Mouse (Mus musculus) left cerebral cortex, adult 2 months (tissue): ENCODE data around the gene Tril. TPM values are rescaled to one million over a fixed set of nuclear protein-coding genes. Genes with fewer than 3 reads are reported as not detected.
A peak's percentile ranks its signal among the peaks of the same experiment; 100 is the strongest.

ENCODE experiments used
- DNase-seq, 2 experiments: peaks; one replicate each; pipeline ENCODE4 v3.0.0; 2021 to 2022; ENCODE audit warnings: low spot score in 2 of 2, mixed read lengths in 1 of 2; ENCODE audit errors: extremely low spot score in 1 of 2
- H3K27ac ChIP-seq: fragments of 200-600 bp; 2 replicates; pipeline ENCODE4 v1.8.1; 2022
- H3K4me3 ChIP-seq: fragments of 200-600 bp; 2 replicates; pipeline ENCODE4 v1.8.1; 2022
- CTCF ChIP-seq: fragments of 200-600 bp; IDR thresholded peaks from 2 replicates; pipeline ENCODE4 v1.8.1; 2022; ENCODE audit warnings: antibody characterized with exemption, mild to moderate bottlenecking, moderate library complexity
- intact Hi-C: fragments of 180-260 bp; cut with DNase I; formaldehyde crosslinking; loops from one replicate; pipeline ENCODE4 v1.15.1; 2025
- total RNA-seq, 2 experiments: library from RNA; stranded (reverse); gene quantifications; 2 replicates each; pipeline ENCODE4 v1.2.3; 2021

Tril gene
- total RNA-seq, 2 experiments from 2014 or later: 29.0 to 36.4 TPM

- no peak overlapping the region for H3K27ac ChIP-seq
- TF ChIP-seq CTCF: no peak
- DNase-seq: no peak
- no peak overlapping the region for H3K4me3 ChIP-seq
- intact Hi-C loops: no loop called here
These were observed 16.5 kb downstream of the Tril start for GRCm38 (mm10) chr6:53804145-53804544.

DNA sequence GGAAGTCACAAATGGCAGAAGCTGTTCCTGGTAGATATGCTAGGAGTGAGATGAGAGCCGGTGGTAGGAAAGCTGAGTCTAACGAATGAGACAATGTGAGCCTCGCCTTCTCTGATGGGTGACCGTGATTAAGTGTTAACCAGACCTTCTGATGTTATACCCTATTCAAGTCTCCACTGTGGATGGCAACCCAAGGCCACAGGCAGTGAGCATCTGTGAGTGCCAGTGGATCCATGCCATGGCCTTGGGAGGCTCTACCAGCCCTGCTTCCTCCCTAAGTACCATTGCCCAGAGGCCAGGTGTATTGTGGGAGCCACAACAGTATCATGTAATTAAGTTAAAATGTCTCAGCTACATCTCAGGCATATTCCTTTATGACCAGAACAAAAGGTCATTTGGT, 17.1 kb downstream of the Tril start:
- no peak for TF ChIP-seq CTCF
- Histone ChIP-seq H3K27ac (no peak overlapping the region), H3K4me3 (no peak overlapping the region)
- intact Hi-C loops: no loop called here
- no peak for DNase-seq

- no peak for DNase-seq
- Histone ChIP-seq H3K27ac (peak overlapping the region; percentile 67; the same call in 1 of the 2 replicates), H3K4me3 (no peak overlapping the region)
- intact Hi-C loops: no loop called here
- no peak for TF ChIP-seq CTCF
These were observed 18.7 kb downstream of the Tril start for GRCm38 (mm10) chr6:53801893-53802286.

GRCm38 (mm10) chr6:53801269-53801892, 19.2 kb downstream of the Tril start:
- Histone ChIP-seq H3K27ac (0 out of 2 replicates have a peak overlapping the region, but pooled peaks have one; percentile 34), H3K4me3 (no peak overlapping the region)
- intact Hi-C loops: no loop called here
- TF ChIP-seq CTCF: no peak
- DNase-seq: no peak

DNA sequence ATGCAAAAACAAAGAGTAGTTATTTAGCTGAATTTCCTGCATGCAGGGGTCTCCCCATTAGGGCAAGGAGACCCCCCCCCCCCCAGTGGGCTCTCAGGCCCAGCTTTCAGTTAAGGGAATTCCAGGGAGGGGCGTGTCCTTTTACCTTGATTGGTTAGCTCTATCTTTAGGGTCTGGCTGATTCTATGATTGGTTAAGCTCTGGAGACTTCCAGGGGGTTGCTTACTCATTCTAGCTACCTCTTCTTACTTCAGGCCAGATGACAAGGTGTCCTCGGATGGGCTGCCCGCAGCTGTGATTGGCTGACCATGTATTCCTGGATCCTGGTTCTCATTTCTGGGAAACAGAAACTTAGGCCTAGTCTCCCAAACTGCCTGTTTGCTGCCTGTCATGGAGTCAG, 21.8 kb downstream of the Tril start:
- no peak overlapping the region for H3K27ac ChIP-seq
- H3K4me3 ChIP-seq: no peak overlapping the region
- intact Hi-C loops: loop anchor here (5.0 kb wide), 1 partner anchor 428 kb away; no protein-coding TSS in a partner anchor
- no peak for TF ChIP-seq CTCF
- DNase-seq: no peak

- intact Hi-C loops: loop anchor here (1.0 to 5.0 kb wide), 2 partner anchors 162 to 430 kb away; no protein-coding TSS in a partner anchor
These were observed 23.8 kb downstream of the Tril start for GRCm38 (mm10) chr6:53796835-53797234.

GRCm38 (mm10) chr6:53795788-53796187, 24.8 kb downstream of the Tril start:
- DNase-seq: no peak
- TF ChIP-seq CTCF: peak; percentile 61
- Histone ChIP-seq H3K4me3 (no peak overlapping the region), H3K27ac (no peak overlapping the region)
- intact Hi-C loops: loop anchor here (5.0 kb wide), 1 partner anchor 432 kb away; no protein-coding TSS in a partner anchor

More at GRCm38 (mm10) chr6:53796835-53797234, 23.8 kb downstream of the Tril start:
- no peak for TF ChIP-seq CTCF
- H3K27ac ChIP-seq: no peak overlapping the region
- no peak for DNase-seq
- H3K4me3 ChIP-seq: no peak overlapping the region

GRCm38 (mm10) chr6:53795078-53795477, 25.6 kb downstream of the Tril start:
- TF ChIP-seq CTCF: no peak
- Histone ChIP-seq H3K4me3 (no peak overlapping the region), H3K27ac (no peak overlapping the region)
- intact Hi-C loops: loop anchor here (5.0 kb wide), 1 partner anchor 432 kb away; no protein-coding TSS in a partner anchor
- no peak for DNase-seq

DNA sequence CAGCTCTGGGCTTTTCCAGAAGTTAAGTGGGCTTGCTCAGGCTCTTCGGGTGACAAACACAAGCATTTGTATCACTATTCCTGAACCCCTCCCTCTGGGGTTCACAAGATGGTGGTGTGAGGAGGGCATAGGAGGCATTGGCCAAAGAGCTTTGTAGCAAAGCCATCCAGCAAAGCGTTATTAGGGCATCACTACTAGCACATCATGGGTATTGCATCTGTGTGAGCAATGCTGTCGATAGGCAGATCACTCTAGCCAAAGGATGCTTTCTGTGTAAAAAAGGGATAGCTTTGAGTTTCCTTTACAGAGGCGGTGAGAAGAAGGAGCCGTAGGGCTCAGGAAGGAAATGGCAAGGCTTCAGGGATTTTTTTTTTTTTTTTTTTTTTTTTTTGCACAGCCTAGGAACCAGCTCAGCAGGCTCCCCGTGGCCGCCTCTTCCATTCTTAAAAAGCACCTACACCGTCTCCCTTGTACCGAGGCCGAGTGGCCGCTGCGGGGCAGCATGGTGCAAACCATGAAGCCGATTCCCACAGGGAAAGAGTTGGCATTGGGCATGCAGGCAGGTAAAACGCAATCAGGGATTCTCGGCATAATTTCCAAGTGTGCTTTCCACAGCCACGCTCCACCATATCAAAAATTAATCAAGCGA, 26.2 kb downstream of the Tril start:
- intact Hi-C loops: no loop called here
- no peak overlapping the region for H3K27ac ChIP-seq
- peak; percentile 84 to 88 for DNase-seq

DNA sequence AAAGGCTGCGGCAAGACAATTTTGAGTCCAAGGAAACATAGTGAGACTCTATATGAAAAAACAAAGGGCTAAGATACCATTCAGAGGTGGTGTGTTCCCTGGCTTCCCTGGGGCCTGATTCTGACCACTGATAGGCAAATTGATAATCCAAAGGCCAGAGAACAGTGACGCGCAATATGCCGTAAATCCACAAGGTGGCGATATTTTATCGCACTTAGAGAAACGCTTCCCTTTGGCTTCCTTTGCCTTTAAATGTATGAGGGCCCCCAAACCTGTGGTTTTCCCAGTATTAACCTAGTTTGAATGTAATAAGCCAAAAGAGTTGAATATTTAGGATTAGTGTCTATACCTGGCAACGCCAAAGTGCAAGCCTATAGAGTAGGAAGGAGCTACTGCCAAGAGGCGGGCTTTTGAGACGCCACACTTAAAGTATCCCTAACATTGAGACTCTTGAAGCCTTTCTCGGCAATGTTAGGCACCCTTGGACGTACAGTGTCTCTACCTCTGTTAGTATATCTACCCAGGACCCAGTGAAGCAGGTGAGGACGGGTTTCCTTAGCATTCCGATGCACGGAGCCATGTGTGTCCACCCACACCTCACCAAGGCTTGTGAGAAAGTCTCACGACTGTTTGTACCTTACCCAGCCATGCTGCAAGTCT, 37.6 kb downstream of the Tril start:
- DNase-seq: peak; percentile 54 to 70
- peak; percentile 85 for TF ChIP-seq CTCF
- Histone ChIP-seq H3K4me3 (no peak overlapping the region), H3K27ac (no peak overlapping the region)
- intact Hi-C loops: loop anchor here (5.0 kb wide), 4 partner anchors 379 to 724 kb away; no protein-coding TSS in a partner anchor

More for the DNA sequence above, 26.2 kb downstream of the Tril start:
- 0 out of 2 replicates have a peak overlapping the region, but pooled peaks have one; percentile 13 for H3K4me3 ChIP-seq
- TF ChIP-seq CTCF: peak; percentile 74

DNA sequence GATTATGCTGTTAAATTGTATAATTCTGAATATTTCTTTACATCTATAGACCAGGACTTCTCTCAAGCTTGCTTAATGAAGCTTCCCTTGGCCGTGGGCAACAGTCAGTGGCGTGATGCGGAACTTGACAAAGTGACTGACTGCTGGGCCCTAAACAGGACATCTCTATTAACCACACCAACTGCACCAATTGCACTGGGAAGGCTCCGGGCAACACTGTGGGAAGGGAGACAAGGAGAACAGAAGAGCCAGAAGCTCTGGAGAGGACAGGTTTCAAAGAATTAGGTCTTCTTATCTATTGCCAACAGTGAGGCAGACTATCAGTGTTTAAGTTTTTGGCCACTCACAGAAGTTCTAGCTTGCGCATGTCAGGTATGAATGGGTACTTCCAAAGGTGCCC, 38.4 kb downstream of the Tril start:
- no peak for DNase-seq
- H3K27ac ChIP-seq: no peak overlapping the region
- no peak for TF ChIP-seq CTCF
- intact Hi-C loops: loop anchor here (5.0 kb wide), 4 partner anchors 380 to 725 kb away; no protein-coding TSS in a partner anchor
- H3K4me3 ChIP-seq: no peak overlapping the region

DNA sequence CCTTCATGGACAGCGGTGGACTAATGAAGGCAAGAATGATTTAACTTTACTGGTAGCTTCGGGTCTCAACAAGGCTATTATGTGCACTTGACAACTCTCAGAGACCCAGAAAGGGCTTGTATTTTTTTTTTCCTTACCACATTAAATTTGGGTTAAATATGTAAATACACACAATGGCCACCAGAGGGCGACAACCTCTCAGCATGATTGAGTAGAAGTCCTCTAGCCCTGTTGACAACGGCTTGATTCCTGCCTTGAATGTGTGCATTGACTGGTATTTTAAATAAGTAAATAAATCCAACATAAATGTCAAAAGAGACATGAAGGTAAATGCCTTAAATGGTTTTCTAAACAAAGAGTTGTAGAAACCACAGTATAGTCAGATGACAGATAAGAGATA, 39.5 kb downstream of the Tril start:
- intact Hi-C loops: loop anchor here (1.0 to 5.0 kb wide), 6 partner anchors 177 to 726 kb away; partner anchors contain the start of gene Chn2
- no peak overlapping the region for H3K4me3 ChIP-seq
- DNase-seq: peak in 1 of 2 experiments; percentile 47
- no peak overlapping the region for H3K27ac ChIP-seq
- peak; percentile 88 for TF ChIP-seq CTCF
